ENCODE assay signal across 9 mouse cellular contexts in genomic region chr6:134670881-134671411, GRCm38 (mm10). TPM values are rescaled to one million over a fixed set of nuclear protein-coding genes. Genes with fewer than 3 reads are reported as not detected.
DNase-seq lines count a peak whose midpoint lies in the region; ATAC-seq and TF ChIP-seq lines count a peak whose summit lies in the region.
"Had no signal": no experiment of that assay in that cellular context is flagged by ENCODE, and none has a peak within 500 bp of the region (broad histone marks: within the 10 kb centered on the region; RNA-seq: fewer than 3 reads in every experiment).

No protein-coding gene starts in this region.

- WGBS in kidney, embryonic 16.5 days: 48% methylated on average over 4 of the region's 4 CpGs
- WGBS in stomach, embryonic 16.5 days: 37% methylated on average over 4 of the region's 4 CpGs
- WGBS in limb, embryonic 10.5 days: 87% methylated on average over 4 of the region's 4 CpGs
- WGBS in hindbrain, embryonic 13.5 days: 53% methylated on average over 4 of the region's 4 CpGs

- no peaks in the 10 kb centered on the region for H3K9me3 ChIP-seq in kidney, embryonic 16.5 days (ENCODE audit: low read length)
- no peaks in the 10 kb centered on the region for H3K9me3 ChIP-seq in stomach, embryonic 16.5 days (replicated peaks; ENCODE audit: control insufficient read depth, low read length)
- no peaks in the 10 kb centered on the region for H3K9me3 ChIP-seq in limb, embryonic 10.5 days (replicated peaks)
- no peaks in the 10 kb centered on the region for H3K9me3 ChIP-seq in hindbrain, embryonic 13.5 days
- H3K9me3 ChIP-seq: limb, embryonic 15.5 days had no signal

- no peak overlapping the region; the same call in 1 of the 2 replicates for H3K27ac ChIP-seq in kidney, embryonic 16.5 days (ENCODE audit: low read length)
- H3K27ac ChIP-seq in stomach, embryonic 16.5 days (ENCODE audit: low read length): peak overlapping the region; percentile 11; the same call in 1 of the 2 replicates
- no peak overlapping the region for H3K27ac ChIP-seq in limb, embryonic 10.5 days
- H3K27ac ChIP-seq in hindbrain, embryonic 13.5 days: no peak overlapping the region
- H3K27ac ChIP-seq: limb, embryonic 15.5 days had no signal

- no peak for TF ChIP-seq POLR2A in brain, embryonic 14.5 days (IDR thresholded peaks at IDR 0.05; ENCODE audit: borderline replicate concordance, extremely low read depth, insufficient read depth, insufficient read length, poor library complexity, severe bottlenecking)

- no peaks in the 10 kb centered on the region for H3K27me3 ChIP-seq in kidney, embryonic 16.5 days (ENCODE audit: insufficient read depth, low read length)
- no peaks in the 10 kb centered on the region for H3K27me3 ChIP-seq in stomach, embryonic 16.5 days (ENCODE audit: control insufficient read depth, insufficient read depth, low read length)
- no peaks in the 10 kb centered on the region for H3K27me3 ChIP-seq in limb, embryonic 10.5 days (ENCODE audit: low read depth, poor library complexity, severe bottlenecking)
- H3K27me3 ChIP-seq in hindbrain, embryonic 13.5 days: no peaks in the 10 kb centered on the region
- H3K27me3 ChIP-seq: limb, embryonic 15.5 days had no signal

- H3K36me3 ChIP-seq in kidney, embryonic 16.5 days (ENCODE audit: insufficient read depth, low read length): no peaks in the 10 kb centered on the region
- H3K36me3 ChIP-seq in stomach, embryonic 16.5 days (ENCODE audit: control insufficient read depth, insufficient read depth, low read length): no peaks in the 10 kb centered on the region
- H3K36me3 ChIP-seq in limb, embryonic 10.5 days: no peaks in the 10 kb centered on the region
- no peaks in the 10 kb centered on the region for H3K36me3 ChIP-seq in hindbrain, embryonic 13.5 days
- H3K36me3 ChIP-seq: limb, embryonic 15.5 days had no signal

- ATAC-seq in kidney, embryonic 16.5 days (ENCODE audit: low FRiP score, low TSS enrichment): no peak; the same call in 1 of the 2 replicates
- ATAC-seq in stomach, embryonic 16.5 days (ENCODE audit: insufficient read depth, low FRiP score): 0 out of 2 replicates have a peak, but pooled peaks have one; percentile 58
- no peak for ATAC-seq in hindbrain, embryonic 13.5 days (ENCODE audit: low FRiP score)

- no peak overlapping the region for H3K4me2 ChIP-seq in kidney, embryonic 16.5 days (replicated peaks; ENCODE audit: low read depth, low read length)
- no peak overlapping the region for H3K4me2 ChIP-seq in stomach, embryonic 16.5 days (ENCODE audit: low read depth, low read length)
- H3K4me2 ChIP-seq in hindbrain, embryonic 13.5 days: no peak overlapping the region
- H3K4me2 ChIP-seq: limb, embryonic 15.5 days had no signal

- H3K9ac ChIP-seq in kidney, embryonic 16.5 days (replicated peaks; ENCODE audit: low read length): no peak overlapping the region
- no peak overlapping the region for H3K9ac ChIP-seq in stomach, embryonic 16.5 days (ENCODE audit: low read length)
- no peak overlapping the region for H3K9ac ChIP-seq in hindbrain, embryonic 13.5 days
- H3K9ac ChIP-seq: limb, embryonic 15.5 days had no signal

- no peak overlapping the region for H3K4me3 ChIP-seq in kidney, embryonic 16.5 days (ENCODE audit: low read length)
- H3K4me3 ChIP-seq in stomach, embryonic 16.5 days (replicated peaks; ENCODE audit: low read length): no peak overlapping the region
- H3K4me3 ChIP-seq in limb, embryonic 10.5 days: no peak overlapping the region
- no peak overlapping the region for H3K4me3 ChIP-seq in hindbrain, embryonic 13.5 days
- H3K4me3 ChIP-seq: limb, embryonic 15.5 days had no signal

- TF ChIP-seq CTCF in brain, embryonic 14.5 days (IDR thresholded peaks at IDR 0.05; ENCODE audit: borderline replicate concordance, extremely low read depth, insufficient read depth, insufficient read length): no peak

- DNase-seq in kidney, postnatal 10 days: peak; percentile 58
- peak; percentile 34 for DNase-seq in brain, embryonic 14.5 days (ENCODE audit: low read depth)
- DNase-seq in heart, postnatal 4 days: peak; percentile 73
- no peak for DNase-seq in limb, embryonic 10.5 days (ENCODE audit: low spot score)
- DNase-seq in cerebellum, postnatal 14 days: no peak

- H3K4me1 ChIP-seq in kidney, embryonic 16.5 days (ENCODE audit: insufficient read depth, low read length): peaks cover 18% of the 10 kb centered on the region
- H3K4me1 ChIP-seq in stomach, embryonic 16.5 days (ENCODE audit: control insufficient read depth, insufficient read depth, low read length): peaks cover 7% of the 10 kb centered on the region; the same call in 1 of the 2 replicates
- 0 out of 2 replicates have a peak, but pooled peaks cover 4% of the 10 kb centered on the region for H3K4me1 ChIP-seq in limb, embryonic 10.5 days
- H3K4me1 ChIP-seq in hindbrain, embryonic 13.5 days (replicated peaks): 0 out of 2 replicates have a peak, but pooled peaks cover 3% of the 10 kb centered on the region

RNA-seq across cellular contexts. Expression of gene Borcs5, which starts 31.6 kb away (rescaled TPM):
- 16.2 and 18.5 TPM in 2 replicates for polyA plus RNA-seq in kidney, embryonic 16.5 days (2015; fragmentation: Nextera tagmentation; extraction: Ambion mirVana)
- polyA plus RNA-seq in brain, embryonic 14.5 days (2012; rRNA removed): 28.3 and 32.4 TPM in 2 replicates
- 10 to 100 TPM; 10.8 to 11.0 TPM for total RNA-seq in heart, postnatal 4 days (2021)
- polyA plus RNA-seq in stomach, embryonic 16.5 days (2015; fragmentation: Nextera tagmentation; extraction: Ambion mirVana): 16.5 and 17.7 TPM in 2 replicates
- polyA plus RNA-seq in limb, embryonic 10.5 days (2016; fragmentation: Nextera tagmentation; extraction: Ambion mirVana): 14.8 and 18.0 TPM in 2 replicates
- 48.2 and 48.7 TPM in 2 replicates for polyA plus RNA-seq in hindbrain, embryonic 13.5 days (2015; fragmentation: Nextera tagmentation; extraction: Ambion mirVana)

RNA-seq across cellular contexts. Expression of gene Mansc1, which starts 38.7 kb away (rescaled TPM):
- polyA plus RNA-seq in kidney, embryonic 16.5 days (2015; fragmentation: Nextera tagmentation; extraction: Ambion mirVana): 5.7 and 7.8 TPM in 2 replicates
- 1.4 and 1.6 TPM in 2 replicates for polyA plus RNA-seq in brain, embryonic 14.5 days (2012; rRNA removed)
- 1 to 10 TPM; 8.4 to 9.7 TPM for total RNA-seq in heart, postnatal 4 days (2021)
- polyA plus RNA-seq in stomach, embryonic 16.5 days (2015; fragmentation: Nextera tagmentation; extraction: Ambion mirVana): 9.9 and 13.5 TPM in 2 replicates
- polyA plus RNA-seq in limb, embryonic 10.5 days (2016; fragmentation: Nextera tagmentation; extraction: Ambion mirVana): 0.33 and 0.51 TPM in 2 replicates
- polyA plus RNA-seq in hindbrain, embryonic 13.5 days (2015; fragmentation: Nextera tagmentation; extraction: Ambion mirVana): 0.95 and 1.4 TPM in 2 replicates

Comparison
In these comparisons a context has a peak if more than half of its experiments do, and no peak if none do; other contexts are left out.
1. DNase-seq: peak in kidney, postnatal 10 days (single experiment), brain, embryonic 14.5 days (single experiment) and heart, postnatal 4 days (single experiment); none in limb, embryonic 10.5 days (single experiment) and cerebellum, postnatal 14 days (0 of 2).